Mouse (Mus musculus): ENCODE results near the gene Cdk1.

The Cdk1 gene

DNA sequence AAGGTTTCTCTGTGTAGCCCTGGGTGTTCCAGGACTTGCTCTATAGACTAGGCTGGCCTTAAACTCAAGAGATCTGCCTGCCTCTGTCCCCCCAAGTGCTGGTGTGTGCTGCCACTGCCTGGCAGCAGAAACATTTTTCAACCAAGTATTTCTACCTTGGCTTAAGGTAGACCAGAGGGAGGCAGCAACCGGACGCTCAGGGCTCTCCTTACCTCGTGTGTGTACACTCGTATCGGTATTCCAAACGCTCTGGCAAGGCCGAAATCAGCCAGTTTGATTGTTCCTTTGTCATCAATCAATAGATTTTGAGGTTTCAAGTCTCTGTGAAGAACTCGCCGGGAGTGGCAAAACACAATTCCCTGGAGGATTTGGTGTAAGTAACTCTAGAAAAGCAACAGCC lies 10.4 kb downstream of the Cdk1 start:
- DNase-seq (ENCODE audit: low spot score) = no peak

- DNase-seq (ENCODE audit: low spot score) = no peak
These were observed 11.0 kb downstream of the Cdk1 start for GRCm38 (mm10) chr10:69341570-69342227.

DNA sequence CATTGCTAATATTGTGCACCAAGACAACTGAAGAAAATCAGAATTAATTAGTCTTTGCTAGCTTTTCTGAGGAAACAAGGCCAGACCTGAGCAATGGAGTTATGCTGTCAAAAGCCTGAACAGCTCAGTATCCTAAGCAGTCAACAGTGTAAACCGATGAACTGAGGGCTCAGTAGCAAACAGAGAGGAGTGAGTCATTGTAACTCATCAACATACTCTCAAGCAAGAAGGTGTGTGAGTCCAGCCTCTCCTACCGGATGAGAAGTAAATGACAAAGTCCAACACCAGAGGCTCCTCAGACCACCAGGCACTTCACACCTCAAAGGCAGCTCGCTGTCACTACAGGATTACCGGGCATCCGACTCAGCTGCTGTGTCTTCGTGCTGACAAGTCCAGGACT lies 12.7 kb downstream of the Cdk1 start:
- DNase-seq (ENCODE audit: low spot score) = no peak

DNA sequence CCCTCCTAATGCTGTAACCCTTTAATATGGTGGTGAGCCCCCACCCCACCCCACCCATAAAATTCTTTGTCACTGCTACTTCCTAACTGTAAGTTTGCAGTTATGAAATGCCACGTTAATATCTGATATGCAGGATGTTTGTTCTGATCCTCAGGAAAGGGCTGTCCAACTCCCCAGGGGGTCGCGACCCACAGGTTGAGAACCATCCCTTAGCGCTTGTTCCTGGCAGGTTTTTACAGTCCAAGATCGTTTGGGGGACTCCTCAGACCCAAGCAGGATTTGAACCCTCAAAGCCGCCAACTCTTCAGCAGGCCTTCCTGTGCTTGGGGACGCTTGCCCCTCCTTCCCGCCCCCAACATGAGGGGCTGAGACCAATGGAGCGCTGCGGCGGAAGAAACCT lies 16.5 kb downstream of the Cdk1 start:
- no peak for DNase-seq (ENCODE audit: low spot score)

DNA sequence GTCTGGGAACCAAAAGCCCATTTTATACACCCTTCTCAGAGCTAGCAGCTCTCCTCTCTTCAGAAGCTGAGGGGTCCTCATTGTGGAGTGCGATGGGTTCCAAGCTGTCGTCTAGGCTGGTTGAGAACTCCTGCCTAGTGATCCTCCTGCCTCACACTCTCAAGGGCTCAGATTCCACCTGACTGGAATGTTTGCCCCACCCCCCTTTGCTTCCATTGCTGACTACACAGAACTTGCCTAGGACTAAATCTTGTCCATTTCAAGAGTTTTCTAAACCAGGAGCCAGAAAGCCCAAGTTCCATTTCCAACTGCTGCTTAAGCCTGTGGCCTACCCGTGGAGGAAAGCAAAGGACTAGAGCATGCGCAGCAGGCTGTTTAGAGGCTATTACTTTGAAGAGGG lies 17.1 kb downstream of the Cdk1 start:
- DNase-seq (ENCODE audit: low spot score) = no peak

DNA sequence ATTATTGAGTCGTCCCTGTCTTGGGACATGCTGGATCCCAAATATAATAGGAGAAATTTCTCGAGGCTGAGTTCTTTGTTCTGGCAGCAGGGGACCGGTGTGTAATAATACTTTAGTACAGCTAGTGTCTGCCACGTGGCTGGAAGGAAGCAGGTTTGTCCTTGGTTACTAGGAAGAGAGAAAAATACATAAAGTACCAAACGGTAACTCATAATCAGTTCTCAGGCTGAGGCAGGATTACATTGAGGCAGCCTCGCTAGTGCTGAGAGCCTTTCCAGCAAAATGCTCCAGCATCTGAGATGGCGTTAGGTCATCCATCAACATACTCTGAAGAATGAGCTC lies 17.6 kb downstream of the Cdk1 start:
- DNase-seq (ENCODE audit: low spot score) = no peak

DNA sequence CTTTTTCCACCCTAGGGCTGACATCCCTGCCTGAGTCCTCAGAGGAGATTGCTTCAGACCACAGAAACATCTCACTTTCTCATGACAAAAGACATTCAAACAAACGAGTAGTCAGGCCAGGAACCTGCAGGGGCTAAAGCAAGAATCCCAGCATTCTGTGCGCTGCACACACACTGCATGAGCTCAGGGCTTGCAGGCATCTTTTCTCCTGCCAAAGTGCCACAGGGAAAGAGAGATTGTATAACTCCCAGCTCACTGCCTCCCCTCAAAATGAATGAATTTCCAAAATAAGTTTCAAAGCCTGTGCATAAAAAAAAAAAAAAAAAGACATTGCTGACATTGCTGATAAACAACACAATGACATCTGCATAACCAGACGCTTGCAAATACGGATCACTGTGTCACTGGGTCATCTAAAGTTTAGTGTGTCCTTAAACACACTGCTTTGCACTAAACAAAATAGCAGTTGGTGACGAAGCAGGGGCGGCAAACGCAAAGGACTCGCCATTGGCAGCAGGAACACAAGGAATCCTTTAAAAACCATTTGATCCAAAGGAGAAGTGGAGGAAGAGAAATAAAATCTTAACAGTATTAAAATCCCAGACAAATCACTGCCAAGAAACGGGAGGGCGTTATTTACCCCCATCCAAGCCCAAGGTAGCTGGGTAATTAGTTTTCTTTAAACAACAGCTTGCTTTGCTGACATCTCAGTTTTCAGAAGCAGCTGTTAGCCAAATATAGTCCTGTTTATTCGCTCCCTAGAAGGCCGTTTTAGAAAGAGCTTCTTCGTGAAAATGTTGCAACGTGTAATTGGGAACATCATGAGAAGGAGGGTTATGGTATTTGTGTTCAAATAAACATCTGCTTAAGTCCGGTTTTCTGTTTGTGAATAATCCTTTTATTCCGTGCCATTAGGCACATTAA lies 18.2 kb downstream of the Cdk1 start:
- no peak for DNase-seq (ENCODE audit: low spot score)

DNA sequence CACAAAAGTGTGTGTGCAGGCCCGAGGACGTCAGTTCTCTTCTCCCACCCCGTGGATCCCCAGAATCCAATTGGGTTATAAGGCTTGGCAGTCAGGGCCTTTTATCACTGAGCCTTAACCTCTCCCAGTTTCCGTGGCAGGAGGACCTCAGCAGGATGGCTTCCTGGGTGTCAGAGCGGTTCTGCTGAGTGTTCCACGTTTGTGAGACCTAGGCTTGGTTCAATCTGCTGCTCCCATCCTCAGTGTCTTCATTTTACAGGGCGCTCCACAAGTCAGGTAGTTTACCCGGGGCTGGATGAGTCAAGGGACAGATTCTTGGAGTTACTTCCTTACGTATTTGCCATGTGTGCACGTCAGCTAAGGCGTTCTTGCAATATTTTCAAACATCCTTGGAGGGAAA lies 19.5 kb downstream of the Cdk1 start:
- no peak for DNase-seq (ENCODE audit: low spot score)

DNA sequence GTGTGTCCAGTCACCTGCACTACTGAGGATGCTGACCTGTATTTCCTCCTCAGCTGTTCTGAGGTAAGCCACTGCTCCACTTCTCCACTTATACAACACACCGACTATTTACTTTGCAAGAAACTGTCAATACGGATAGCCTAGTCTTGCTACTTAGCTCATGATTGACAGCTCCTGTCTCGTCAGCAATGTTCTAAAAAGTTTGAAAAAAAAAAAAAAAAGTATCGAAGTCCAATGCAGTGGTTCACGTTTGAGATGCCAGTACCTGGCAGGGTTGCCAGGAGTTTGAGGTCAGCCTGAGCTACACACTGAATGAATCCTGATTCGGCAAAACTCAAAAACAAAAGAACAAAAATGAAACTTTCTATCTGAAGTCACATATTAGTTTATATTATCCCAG lies 21.5 kb downstream of the Cdk1 start:
- no peak for DNase-seq (ENCODE audit: low spot score)

DNA sequence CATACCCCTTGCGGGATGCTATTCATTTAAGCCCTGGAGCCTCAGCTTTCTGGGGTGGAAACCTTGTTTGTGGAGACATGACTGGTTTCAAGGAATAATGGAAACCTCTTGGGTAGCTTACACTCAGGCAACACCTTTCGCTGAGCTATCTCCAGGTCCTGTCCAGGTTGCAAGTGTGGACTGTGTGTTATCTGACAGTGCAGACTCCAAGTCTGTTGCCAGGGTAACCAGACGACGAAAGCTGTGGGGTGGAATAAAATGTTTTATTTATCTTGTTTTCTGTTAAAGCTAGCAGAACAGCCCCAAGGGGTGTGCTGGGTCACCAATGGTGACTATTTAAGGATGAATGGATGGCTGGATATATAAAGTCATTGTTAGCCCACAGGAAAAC lies 24.1 kb downstream of the Cdk1 start:
- DNase-seq (ENCODE audit: low spot score) = no peak

- DNase-seq (ENCODE audit: low spot score) = no peak
These were observed 24.6 kb downstream of the Cdk1 start for GRCm38 (mm10) chr10:69328029-69328655.

GRCm38 (mm10) chr10:69327362-69327761 lies 25.4 kb downstream of the Cdk1 start:
- DNase-seq (ENCODE audit: low spot score) = no peak

DNA sequence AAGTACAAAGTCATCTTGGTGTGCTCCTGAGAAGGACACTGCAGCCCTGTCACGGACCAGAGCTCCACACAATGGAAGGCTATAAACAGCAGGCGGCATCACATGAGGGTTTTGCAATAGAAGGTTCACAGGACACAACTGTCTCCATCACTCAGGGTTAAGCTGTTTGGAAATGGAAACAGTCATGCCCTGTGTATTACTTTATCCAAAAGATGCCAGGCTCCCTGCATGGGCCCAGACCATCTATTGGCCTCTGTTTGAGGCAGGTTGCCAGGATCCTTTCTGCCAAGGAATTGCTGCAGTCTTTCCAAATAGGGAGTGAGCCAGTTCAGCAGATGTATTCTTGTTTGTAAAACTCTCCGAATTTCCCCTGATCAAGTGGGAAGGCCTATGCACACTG lies 26.3 kb downstream of the Cdk1 start:
- no peak for DNase-seq (ENCODE audit: low spot score)

- no peak for DNase-seq (ENCODE audit: low spot score)
These were observed 27.9 kb downstream of the Cdk1 start for GRCm38 (mm10) chr10:69324816-69325215.

DNA sequence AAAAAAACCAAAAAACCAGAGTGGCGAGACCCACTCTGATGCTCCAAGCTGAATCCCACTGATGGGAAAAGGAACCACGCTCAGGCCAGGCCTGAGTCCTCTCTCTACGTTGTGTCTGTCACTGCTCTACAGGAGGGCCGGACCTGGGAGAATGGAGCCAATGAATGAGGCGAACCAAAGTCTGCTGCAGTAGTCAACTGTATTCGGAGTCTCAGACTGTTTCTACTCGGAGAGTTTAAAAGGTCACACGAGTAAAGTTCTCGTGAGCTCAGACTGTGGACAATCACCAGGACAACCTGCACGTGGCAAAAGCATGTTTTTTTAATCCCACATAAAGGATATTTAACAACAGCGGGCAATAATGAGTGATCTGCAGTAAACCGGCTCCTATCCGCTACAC lies 28.8 kb downstream of the Cdk1 start:
- DNase-seq (ENCODE audit: low spot score) = no peak

- no peak for DNase-seq (ENCODE audit: low spot score)
These were observed 31.2 kb downstream of the Cdk1 start for GRCm38 (mm10) chr10:69321519-69322035.

DNA sequence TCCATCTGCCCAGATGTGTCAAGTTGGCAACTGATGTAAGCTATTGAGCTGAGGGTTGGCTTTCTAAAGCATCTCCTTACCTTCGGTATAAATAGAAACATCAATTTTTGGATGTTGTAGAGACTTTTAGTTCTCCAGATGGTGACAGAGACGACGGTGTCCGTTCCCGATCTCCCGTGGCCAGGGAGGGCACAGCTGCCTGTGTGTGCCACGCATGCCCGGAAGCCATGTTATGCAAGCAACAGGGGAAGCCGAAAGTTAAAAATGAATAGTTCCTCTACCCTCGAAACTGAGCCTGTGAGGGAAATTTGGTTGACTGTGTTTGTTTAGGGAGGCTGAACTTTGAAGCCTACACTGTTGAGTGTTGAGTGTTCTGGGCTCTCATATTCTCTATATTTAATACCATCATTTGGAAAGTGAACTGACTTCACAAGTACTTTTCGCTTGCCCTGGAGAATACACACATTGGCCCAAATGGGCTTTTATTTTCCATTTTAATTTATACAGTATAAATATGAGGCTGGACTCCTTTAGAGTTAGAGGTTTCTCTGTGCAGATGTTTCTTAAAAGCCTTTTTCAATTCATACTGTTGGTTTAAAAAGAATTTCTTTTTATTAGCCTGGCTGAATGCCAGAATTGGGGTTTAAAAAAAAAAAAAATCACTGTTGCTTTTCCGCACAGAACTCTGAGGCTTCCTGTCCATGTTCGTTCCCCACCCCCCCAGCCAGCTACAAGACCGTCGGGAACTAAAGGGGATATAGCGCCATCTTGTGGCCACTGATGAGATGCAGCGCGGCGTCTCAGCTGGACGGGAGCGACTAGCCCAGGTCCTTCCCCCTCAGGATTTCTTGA lies 31.8 kb downstream of the Cdk1 start:
- peak; percentile 94 for DNase-seq (ENCODE audit: low spot score)

DNA sequence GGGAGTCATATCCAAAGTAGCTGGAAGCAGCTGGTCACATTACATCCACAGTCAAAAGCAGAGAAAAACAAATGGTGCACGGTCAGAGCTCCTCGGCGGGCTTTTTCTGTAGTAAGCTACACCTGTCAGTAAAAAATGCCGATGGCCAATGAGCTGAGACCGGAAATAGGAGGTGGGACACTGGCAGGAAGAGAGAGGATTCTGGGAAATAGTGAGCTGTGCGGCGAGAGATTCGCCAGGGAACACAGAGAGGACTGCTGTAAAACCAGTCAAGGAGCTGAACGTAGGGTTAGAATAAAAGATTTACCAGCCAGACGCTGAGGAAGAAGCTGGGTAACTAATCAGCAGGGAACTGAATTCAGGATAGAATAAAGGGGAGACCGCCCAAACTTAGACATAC lies 34.2 kb downstream of the Cdk1 start:
- no peak for DNase-seq (ENCODE audit: low spot score)

DNA sequence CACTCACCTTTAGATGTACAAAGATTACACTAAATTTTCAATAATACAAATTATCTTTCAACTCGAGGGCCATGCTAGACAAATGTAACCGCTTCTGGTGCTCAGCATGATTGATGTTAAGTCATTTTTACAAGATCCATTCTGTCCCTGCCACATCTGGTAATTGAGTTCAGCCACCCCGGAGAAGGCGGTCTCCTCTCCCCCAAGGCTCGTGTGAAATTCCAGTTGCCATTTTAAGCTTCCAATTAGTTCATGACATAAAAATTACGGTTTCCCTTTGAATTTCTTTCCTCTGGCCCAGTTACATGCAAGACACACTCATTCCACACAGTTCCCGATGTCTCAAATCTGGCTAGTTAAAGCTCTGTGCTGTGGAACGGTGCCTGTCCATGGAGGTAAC lies 38.8 kb downstream of the Cdk1 start:
- no peak for DNase-seq (ENCODE audit: low spot score)

DNA sequence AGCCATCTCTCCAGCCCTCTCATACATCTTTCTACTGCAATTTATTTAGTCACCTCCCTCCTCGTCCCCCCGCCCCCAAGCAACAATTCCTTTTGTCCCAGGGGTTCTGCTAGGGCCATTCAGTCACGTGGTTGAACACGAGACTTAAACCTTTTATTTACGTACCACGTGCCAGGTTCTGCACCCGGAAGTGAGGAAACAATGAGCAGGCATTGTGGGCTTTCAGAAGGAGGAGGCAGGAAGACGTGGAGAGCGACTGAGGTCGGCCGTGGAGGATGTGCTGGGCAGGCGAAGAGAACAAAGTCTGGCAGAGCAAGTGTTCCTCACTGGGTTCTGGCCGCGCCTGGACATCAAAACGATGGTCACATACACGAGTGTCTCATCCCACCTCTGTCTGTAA lies 40.9 kb downstream of the Cdk1 start:
- DNase-seq (ENCODE audit: low spot score) = no peak

GRCm38 (mm10) chr10:69309109-69309508 lies 43.6 kb downstream of the Cdk1 start:
- DNase-seq (ENCODE audit: low spot score) = no peak

DNA sequence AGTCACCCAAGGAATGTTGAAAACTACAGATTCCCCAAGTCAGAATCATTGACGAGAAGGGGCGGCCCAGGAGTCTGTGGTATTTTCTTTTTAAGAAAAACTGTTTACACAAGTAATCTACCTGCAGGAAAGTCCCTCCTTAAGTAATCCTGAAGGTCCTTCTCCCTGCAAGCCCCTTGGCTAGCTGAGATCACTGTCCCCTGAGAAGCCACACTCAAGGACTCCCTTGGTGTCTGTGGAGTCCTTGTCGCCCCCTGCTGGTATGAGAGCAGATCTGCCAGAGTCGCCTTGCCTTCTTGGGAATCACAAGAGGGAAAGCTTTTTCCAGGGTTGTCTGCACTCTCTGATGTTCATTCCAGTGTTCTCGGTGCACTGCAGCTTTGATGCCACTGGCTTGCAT lies 45.7 kb downstream of the Cdk1 start:
- peak; percentile 91 for DNase-seq (ENCODE audit: low spot score)

Measured in embryo, embryonic 10.5 days (tissue).